Mouse (Mus musculus): ENCODE measurements at regions not wholly inside any gene's neighbourhood (a gene's known extent, or its start where the extent isn't known, plus 50 kb on each side); places are given as distances from the start of the nearest gene placed in this dataset.

DNA sequence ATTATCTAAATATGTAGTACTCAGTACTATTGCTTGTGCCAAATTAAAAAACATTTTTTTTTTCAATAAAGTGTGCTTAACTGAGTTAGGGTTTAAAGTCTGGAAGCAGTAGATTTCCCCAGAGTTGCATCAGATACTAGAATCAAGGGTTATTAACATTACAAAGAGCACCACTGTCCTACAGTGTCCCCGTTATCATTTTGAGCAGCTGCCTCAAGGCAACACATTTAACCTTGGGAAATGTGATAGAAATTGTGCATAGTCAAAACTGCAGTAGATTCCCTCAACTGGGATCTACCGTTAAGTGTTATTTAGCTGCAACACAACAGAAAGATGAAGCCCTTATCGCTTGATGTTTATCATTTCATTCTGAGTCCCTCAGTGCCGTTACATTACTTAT, 408.3 kb upstream of the Got2 start:
- ATAC-seq (ENCODE audit: insufficient read depth, low FRiP score): no peak
- H3K9ac ChIP-seq (ENCODE audit: low read length): no peak overlapping the region
- no peak overlapping the region for H3K4me3 ChIP-seq (replicated peaks; ENCODE audit: low read length)
- H3K4me2 ChIP-seq (ENCODE audit: low read depth, low read length): no peak overlapping the region
- WGBS: 71% methylated on average over 4 of the region's 4 CpGs
- H3K27me3 ChIP-seq (ENCODE audit: control insufficient read depth, insufficient read depth, low read length): no peaks in the 10 kb centered on the region
- H3K4me1 ChIP-seq (ENCODE audit: control insufficient read depth, insufficient read depth, low read length): no peaks in the 10 kb centered on the region
- no peaks in the 10 kb centered on the region for H3K36me3 ChIP-seq (ENCODE audit: control insufficient read depth, insufficient read depth, low read length)
- no peaks in the 10 kb centered on the region for H3K9me3 ChIP-seq (replicated peaks; ENCODE audit: control insufficient read depth, low read length)
- no peak overlapping the region for H3K27ac ChIP-seq (ENCODE audit: low read length)

DNA sequence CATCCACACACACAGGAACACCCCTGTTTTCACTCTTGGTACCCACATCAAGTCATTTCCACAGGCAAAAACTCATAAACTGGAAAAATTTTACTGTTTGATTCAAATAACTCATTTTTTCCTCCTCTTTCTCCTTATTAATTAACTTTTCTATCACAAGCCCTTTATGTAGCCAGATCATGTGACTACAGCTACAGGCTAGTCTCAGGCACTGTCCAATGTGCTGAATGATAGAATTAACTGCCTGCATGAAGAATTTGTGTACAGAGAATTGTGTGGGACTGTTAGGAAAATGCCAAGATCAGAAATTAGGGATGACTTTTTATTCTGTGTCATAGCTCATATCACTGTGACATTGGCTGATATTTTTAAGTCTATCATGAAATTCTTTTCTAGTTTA, 402.4 kb upstream of the Got2 start:
- no peaks in the 10 kb centered on the region for H3K27me3 ChIP-seq (ENCODE audit: control insufficient read depth, insufficient read depth, low read length)
- no peak overlapping the region for H3K4me2 ChIP-seq (ENCODE audit: low read depth, low read length)
- ATAC-seq (ENCODE audit: insufficient read depth, low FRiP score): no peak
- no peak overlapping the region for H3K9ac ChIP-seq (ENCODE audit: low read length)
- H3K27ac ChIP-seq (ENCODE audit: low read length): no peak overlapping the region
- H3K36me3 ChIP-seq (ENCODE audit: control insufficient read depth, insufficient read depth, low read length): no peaks in the 10 kb centered on the region
- no peak overlapping the region for H3K4me3 ChIP-seq (replicated peaks; ENCODE audit: low read length)
- no peaks in the 10 kb centered on the region for H3K4me1 ChIP-seq (ENCODE audit: control insufficient read depth, insufficient read depth, low read length)
- H3K9me3 ChIP-seq (replicated peaks; ENCODE audit: control insufficient read depth, low read length): no peaks in the 10 kb centered on the region

- Histone ChIP-seq H3K9ac (ENCODE audit: low read length) (no peak overlapping the region), H3K9me3 (replicated peaks; ENCODE audit: control insufficient read depth, low read length) (no peaks in the 10 kb centered on the region), H3K4me2 (ENCODE audit: low read depth, low read length) (no peak overlapping the region), H3K36me3 (ENCODE audit: control insufficient read depth, insufficient read depth, low read length) (no peaks in the 10 kb centered on the region), H3K27ac (ENCODE audit: low read length) (no peak overlapping the region), H3K4me1 (ENCODE audit: control insufficient read depth, insufficient read depth, low read length) (no peaks in the 10 kb centered on the region), H3K4me3 (replicated peaks; ENCODE audit: low read length) (no peak overlapping the region), H3K27me3 (ENCODE audit: control insufficient read depth, insufficient read depth, low read length) (no peaks in the 10 kb centered on the region)
- ATAC-seq (ENCODE audit: insufficient read depth, low FRiP score): no peak
- WGBS: 64% methylated on average over 3 of the region's 3 CpGs
These were observed 401.2 kb upstream of the Got2 start for GRCm38 (mm10) chr8:96289519-96289918.

GRCm38 (mm10) chr8:96288525-96288924, 400.2 kb upstream of the Got2 start:
- Histone ChIP-seq H3K4me1 (ENCODE audit: control insufficient read depth, insufficient read depth, low read length) (no peaks in the 10 kb centered on the region), H3K4me2 (ENCODE audit: low read depth, low read length) (no peak overlapping the region), H3K27ac (ENCODE audit: low read length) (no peak overlapping the region), H3K9me3 (replicated peaks; ENCODE audit: control insufficient read depth, low read length) (no peaks in the 10 kb centered on the region), H3K9ac (ENCODE audit: low read length) (no peak overlapping the region), H3K36me3 (ENCODE audit: control insufficient read depth, insufficient read depth, low read length) (no peaks in the 10 kb centered on the region), H3K4me3 (replicated peaks; ENCODE audit: low read length) (no peak overlapping the region), H3K27me3 (ENCODE audit: control insufficient read depth, insufficient read depth, low read length) (no peaks in the 10 kb centered on the region)
- no peak for ATAC-seq (ENCODE audit: insufficient read depth, low FRiP score)
- 39% methylated on average over 3 of the region's 3 CpGs for WGBS

DNA sequence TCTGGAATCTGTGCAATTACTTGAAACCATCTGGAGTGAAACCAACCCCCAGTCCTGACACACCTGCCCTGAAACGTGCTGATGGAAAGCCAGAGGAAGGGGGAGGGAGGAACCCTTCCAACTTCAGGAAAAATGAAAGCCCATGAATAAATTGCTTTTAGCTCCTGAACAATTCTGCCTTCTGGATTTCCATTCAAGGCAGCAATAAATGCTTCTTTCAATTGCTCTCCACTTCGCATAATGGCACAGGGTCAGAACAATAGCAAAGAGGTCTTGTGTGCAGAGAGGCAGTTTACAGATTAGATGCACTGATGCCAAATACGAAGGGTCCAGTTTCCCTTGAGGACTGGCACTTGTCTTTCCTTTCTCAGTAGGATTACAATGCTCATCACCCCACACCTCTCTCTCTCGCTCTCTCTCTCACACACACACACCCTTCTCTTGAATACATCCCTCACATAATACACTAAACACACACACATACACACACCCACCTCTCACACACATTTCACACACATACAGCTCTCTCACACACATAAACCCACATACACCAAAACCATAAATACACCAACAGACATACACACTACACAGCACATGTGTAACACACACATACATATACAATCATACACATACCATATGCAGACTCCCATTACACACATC, 389.3 kb upstream of the Got2 start:
- 46% methylated on average over 4 of the region's 4 CpGs for WGBS
- H3K36me3 ChIP-seq (ENCODE audit: control insufficient read depth, insufficient read depth, low read length): no peaks in the 10 kb centered on the region

DNA sequence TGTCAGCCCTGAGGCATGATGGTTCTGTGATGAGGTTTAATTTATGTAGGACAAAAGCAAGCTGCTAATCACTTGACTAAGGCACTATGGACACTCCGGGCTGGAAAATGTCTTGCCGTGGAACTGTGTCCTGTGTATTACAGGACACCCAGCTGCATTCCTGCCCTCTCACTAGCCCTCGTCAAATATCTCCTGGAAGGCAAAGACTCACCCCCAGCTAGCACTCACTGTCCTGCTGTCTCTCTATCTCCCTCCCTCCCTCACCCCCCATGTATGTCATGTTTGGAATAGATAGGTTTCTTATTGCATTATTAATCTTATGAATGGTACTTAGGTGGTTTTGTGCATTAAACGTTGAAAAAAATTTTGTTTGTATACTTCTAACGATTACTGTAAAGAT, 388.7 kb upstream of the Got2 start:
- no peak overlapping the region for H3K27ac ChIP-seq (ENCODE audit: low read length)
- no peak overlapping the region for H3K9ac ChIP-seq (ENCODE audit: low read length)
- ATAC-seq (ENCODE audit: insufficient read depth, low FRiP score): no peak
- H3K27me3 ChIP-seq (ENCODE audit: control insufficient read depth, insufficient read depth, low read length): no peaks in the 10 kb centered on the region
- H3K36me3 ChIP-seq (ENCODE audit: control insufficient read depth, insufficient read depth, low read length): no peaks in the 10 kb centered on the region
- 39% methylated on average over 5 of the region's 5 CpGs for WGBS
- no peaks in the 10 kb centered on the region for H3K9me3 ChIP-seq (replicated peaks; ENCODE audit: control insufficient read depth, low read length)
- no peaks in the 10 kb centered on the region for H3K4me1 ChIP-seq (ENCODE audit: control insufficient read depth, insufficient read depth, low read length)
- H3K4me3 ChIP-seq (replicated peaks; ENCODE audit: low read length): no peak overlapping the region
- no peak overlapping the region for H3K4me2 ChIP-seq (ENCODE audit: low read depth, low read length)

More for the DNA sequence above, 389.3 kb upstream of the Got2 start:
- Histone ChIP-seq H3K4me2 (ENCODE audit: low read depth, low read length) (no peak overlapping the region), H3K4me3 (replicated peaks; ENCODE audit: low read length) (no peak overlapping the region), H3K4me1 (ENCODE audit: control insufficient read depth, insufficient read depth, low read length) (no peaks in the 10 kb centered on the region), H3K9me3 (replicated peaks; ENCODE audit: control insufficient read depth, low read length) (no peaks in the 10 kb centered on the region), H3K27me3 (ENCODE audit: control insufficient read depth, insufficient read depth, low read length) (no peaks in the 10 kb centered on the region), H3K27ac (ENCODE audit: low read length) (no peak overlapping the region), H3K9ac (ENCODE audit: low read length) (no peak overlapping the region)
- no peak for ATAC-seq (ENCODE audit: insufficient read depth, low FRiP score)

DNA sequence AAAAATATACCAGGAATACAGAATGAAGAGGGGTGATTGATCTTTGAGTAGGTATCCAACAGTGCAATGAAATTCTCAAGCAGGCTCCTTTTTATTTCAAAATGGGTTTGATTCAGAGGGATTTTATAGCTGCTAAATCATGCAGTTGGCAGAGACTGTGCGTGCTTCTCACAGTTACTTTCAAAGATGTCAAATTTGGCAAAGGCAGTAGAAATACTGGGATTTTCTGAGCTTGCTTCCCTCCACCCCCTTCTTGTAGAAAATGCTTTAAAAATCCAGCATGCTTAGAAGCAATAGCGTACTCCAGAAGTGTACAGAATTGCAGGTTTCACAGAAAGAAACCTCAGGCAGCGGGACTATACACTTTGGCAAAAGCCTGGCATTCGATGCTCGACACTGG, 367.9 kb upstream of the Got2 start:
- Histone ChIP-seq H3K4me1 (ENCODE audit: control insufficient read depth, insufficient read depth, low read length) (no peaks in the 10 kb centered on the region), H3K9ac (ENCODE audit: low read length) (no peak overlapping the region), H3K27me3 (ENCODE audit: control insufficient read depth, insufficient read depth, low read length) (no peaks in the 10 kb centered on the region), H3K9me3 (replicated peaks; ENCODE audit: control insufficient read depth, low read length) (no peaks in the 10 kb centered on the region), H3K4me3 (replicated peaks; ENCODE audit: low read length) (no peak overlapping the region), H3K4me2 (ENCODE audit: low read depth, low read length) (no peak overlapping the region), H3K27ac (ENCODE audit: low read length) (no peak overlapping the region), H3K36me3 (ENCODE audit: control insufficient read depth, insufficient read depth, low read length) (no peaks in the 10 kb centered on the region)
- ATAC-seq (ENCODE audit: insufficient read depth, low FRiP score): no peak
- WGBS: 75% methylated on average over 5 of the region's 5 CpGs

GRCm38 (mm10) chr8:96255811-96256210, 367.5 kb upstream of the Got2 start:
- Histone ChIP-seq H3K4me3 (replicated peaks; ENCODE audit: low read length) (no peak overlapping the region), H3K36me3 (ENCODE audit: control insufficient read depth, insufficient read depth, low read length) (no peaks in the 10 kb centered on the region), H3K9ac (ENCODE audit: low read length) (no peak overlapping the region), H3K4me1 (ENCODE audit: control insufficient read depth, insufficient read depth, low read length) (no peaks in the 10 kb centered on the region), H3K27ac (ENCODE audit: low read length) (no peak overlapping the region), H3K9me3 (replicated peaks; ENCODE audit: control insufficient read depth, low read length) (no peaks in the 10 kb centered on the region), H3K4me2 (ENCODE audit: low read depth, low read length) (no peak overlapping the region), H3K27me3 (ENCODE audit: control insufficient read depth, insufficient read depth, low read length) (no peaks in the 10 kb centered on the region)
- 70% methylated on average over 5 of the region's 5 CpGs for WGBS
- no peak for ATAC-seq (ENCODE audit: insufficient read depth, low FRiP score)

- Histone ChIP-seq H3K27ac (ENCODE audit: low read length) (no peak overlapping the region), H3K4me3 (replicated peaks; ENCODE audit: low read length) (no peak overlapping the region), H3K9ac (ENCODE audit: low read length) (no peak overlapping the region), H3K36me3 (ENCODE audit: control insufficient read depth, insufficient read depth, low read length) (no peaks in the 10 kb centered on the region), H3K9me3 (replicated peaks; ENCODE audit: control insufficient read depth, low read length) (no peaks in the 10 kb centered on the region), H3K27me3 (ENCODE audit: control insufficient read depth, insufficient read depth, low read length) (no peaks in the 10 kb centered on the region), H3K4me1 (ENCODE audit: control insufficient read depth, insufficient read depth, low read length) (no peaks in the 10 kb centered on the region), H3K4me2 (ENCODE audit: low read depth, low read length) (no peak overlapping the region)
- ATAC-seq (ENCODE audit: insufficient read depth, low FRiP score): no peak
- WGBS: 80% methylated on average over 7 of the region's 7 CpGs
These were observed 357.7 kb upstream of the Got2 start for GRCm38 (mm10) chr8:96246017-96246416.

Data from stomach, embryonic 16.5 days (tissue).